Mouse (Mus musculus) gastrocnemius, postnatal 4 days (tissue): Measurements from ENCODE around the gene Smok2a. TPM values are rescaled to one million over a fixed set of nuclear protein-coding genes. Genes with fewer than 3 reads are reported as not detected.
"Not testable (repeated sequence)": the region's sequence is repeated elsewhere in the genome, so short reads cannot be mapped to it uniquely, and the experiment has no call there.

Experiments
- DNase-seq, 2 experiments: peaks; one replicate each; pipeline ENCODE4 v3.0.0; 2021 to 2022; ENCODE audit warnings: low spot score in 2 of 2, mixed read lengths in 2 of 2
- long read RNA-seq, 2 experiments: library from polyadenylated mRNA; stranded (forward); transcript quantifications; one replicate each; pipeline ENCODE4 v2.0.0; 2021
- total RNA-seq, 2 experiments: library from RNA; stranded (reverse); gene quantifications; 2 replicates each; pipeline ENCODE4 v1.2.3; 2021

The Smok2a gene
- total RNA-seq: not detected
- long read RNA-seq, experiment 1: 0 reads
- long read RNA-seq, experiment 2: 0 reads

DNA sequence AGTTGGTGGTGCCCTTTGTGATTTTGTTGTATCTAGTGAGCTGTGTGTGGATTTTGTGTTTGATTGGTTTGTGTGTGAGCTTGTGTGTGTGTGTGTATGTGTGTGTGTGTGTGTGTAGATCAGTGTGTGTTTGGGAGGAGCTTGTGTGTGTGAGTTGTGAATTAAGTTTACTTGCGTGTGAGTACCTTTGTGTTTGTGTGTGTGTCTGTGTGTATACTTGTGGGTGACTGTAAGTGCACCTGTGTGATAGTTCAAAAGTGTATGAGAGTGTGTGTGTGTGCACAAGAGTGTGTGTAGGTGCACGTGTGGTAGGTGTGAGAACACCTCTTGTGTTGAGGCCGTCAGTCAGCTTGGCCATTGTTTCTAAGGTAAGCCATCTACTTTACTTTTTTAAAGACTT is at the start of gene Smok2a:
Smok2a (plus strand) TSS at position 301 of the 400 bp plus-strand sequence.
- DNase-seq: no peak

- DNase-seq: not testable (repeated sequence)
Observed at GRCm38 (mm10) chr17:13173578-13173977, 47.4 kb upstream of the Smok2a start.

- DNase-seq: not testable (repeated sequence)
Observed at GRCm38 (mm10) chr17:13174029-13174428, 47.0 kb upstream of the Smok2a start.

- DNase-seq: not testable (repeated sequence)
Observed at GRCm38 (mm10) chr17:13175609-13176008, 45.4 kb upstream of the Smok2a start.

DNA sequence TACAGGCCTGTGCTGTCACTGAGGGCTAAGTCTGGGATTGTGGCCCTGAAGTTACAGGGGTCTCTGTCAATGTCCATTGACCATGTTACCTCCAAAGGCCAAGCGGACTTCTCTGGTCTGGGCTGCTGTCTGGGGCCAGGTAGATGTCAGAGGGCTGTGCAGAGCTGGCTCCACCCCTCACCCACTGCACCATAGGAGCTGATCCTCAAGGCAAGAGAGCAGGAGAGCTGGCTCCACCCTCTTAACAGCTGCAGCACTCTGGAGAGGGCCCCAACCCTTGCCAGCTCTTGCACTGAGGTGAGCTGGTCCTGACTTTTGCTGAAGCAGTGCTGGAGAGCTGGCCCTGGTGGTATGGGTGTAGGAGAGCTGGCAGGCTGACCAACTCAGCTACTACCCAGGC is 43.2 kb upstream of the Smok2a start:
- not testable (repeated sequence) for DNase-seq

GRCm38 (mm10) chr17:13179021-13179420 is 42.0 kb upstream of the Smok2a start:
- not testable (repeated sequence) for DNase-seq

DNA sequence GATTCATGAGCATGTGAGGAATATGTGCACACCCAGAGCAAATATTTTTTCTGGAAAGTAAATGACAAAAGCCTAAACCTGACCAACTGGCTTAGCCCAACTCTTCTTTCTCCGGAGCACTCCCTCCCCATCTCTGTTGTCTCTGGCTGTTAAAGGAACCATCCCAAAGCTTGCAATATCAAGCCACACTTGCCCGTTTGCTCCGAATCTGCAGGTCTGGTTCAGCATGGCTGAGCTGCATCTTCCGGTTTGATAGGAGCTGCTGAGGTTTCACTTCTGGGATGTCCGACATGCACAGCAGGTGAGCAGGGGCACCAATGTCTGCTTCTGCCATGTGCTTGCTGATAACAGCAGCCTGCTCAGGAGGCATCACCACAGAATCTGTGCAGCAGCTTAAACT is 40.5 kb upstream of the Smok2a start:
- DNase-seq: not testable (repeated sequence)

GRCm38 (mm10) chr17:13182712-13183111 is 38.3 kb upstream of the Smok2a start:
- not testable (repeated sequence) for DNase-seq

GRCm38 (mm10) chr17:13184514-13184913 is 36.5 kb upstream of the Smok2a start:
- not testable (repeated sequence) for DNase-seq

DNA sequence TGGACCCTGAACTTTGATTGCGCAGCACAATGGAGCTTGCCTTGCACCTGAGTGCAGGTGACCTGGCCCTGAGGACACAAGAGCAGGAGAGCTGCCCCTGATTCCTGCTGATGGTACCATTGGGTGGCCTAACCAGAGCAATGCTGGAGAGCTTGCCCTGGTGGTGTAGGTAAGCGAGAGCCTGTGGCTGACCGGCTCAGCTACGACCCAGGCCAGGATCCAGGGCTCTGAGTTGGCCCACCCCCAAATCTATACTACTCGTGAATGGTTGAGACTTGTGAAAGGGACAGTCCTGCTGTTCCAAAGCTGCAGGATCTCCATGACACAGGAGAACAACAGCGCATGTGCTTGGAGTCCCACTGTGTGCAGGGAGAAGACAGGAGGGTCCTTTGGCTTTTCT is 34.4 kb upstream of the Smok2a start:
- not testable (repeated sequence) for DNase-seq

DNA sequence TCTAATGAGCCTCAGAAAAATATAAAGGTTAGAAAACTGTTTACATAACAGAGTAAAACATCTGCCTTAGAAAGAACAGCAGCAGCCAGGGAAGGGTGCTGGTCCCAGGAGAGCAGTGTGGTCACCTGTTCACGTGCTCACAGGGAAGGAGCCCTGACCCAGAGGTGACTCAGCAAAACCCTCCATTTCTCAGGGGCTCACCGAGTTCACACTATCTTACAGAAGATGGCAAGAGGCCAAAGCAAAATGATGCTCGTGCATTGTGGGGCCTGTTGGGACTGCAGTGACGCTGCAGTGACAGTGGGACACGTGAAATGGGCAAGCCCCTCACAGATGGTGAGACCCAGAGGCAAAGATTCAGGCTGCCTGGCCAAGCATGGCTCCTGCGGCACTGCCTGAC is 33.4 kb upstream of the Smok2a start:
- DNase-seq: not testable (repeated sequence)

GRCm38 (mm10) chr17:13188846-13189245 is 32.1 kb upstream of the Smok2a start:
- DNase-seq: not testable (repeated sequence)

DNA sequence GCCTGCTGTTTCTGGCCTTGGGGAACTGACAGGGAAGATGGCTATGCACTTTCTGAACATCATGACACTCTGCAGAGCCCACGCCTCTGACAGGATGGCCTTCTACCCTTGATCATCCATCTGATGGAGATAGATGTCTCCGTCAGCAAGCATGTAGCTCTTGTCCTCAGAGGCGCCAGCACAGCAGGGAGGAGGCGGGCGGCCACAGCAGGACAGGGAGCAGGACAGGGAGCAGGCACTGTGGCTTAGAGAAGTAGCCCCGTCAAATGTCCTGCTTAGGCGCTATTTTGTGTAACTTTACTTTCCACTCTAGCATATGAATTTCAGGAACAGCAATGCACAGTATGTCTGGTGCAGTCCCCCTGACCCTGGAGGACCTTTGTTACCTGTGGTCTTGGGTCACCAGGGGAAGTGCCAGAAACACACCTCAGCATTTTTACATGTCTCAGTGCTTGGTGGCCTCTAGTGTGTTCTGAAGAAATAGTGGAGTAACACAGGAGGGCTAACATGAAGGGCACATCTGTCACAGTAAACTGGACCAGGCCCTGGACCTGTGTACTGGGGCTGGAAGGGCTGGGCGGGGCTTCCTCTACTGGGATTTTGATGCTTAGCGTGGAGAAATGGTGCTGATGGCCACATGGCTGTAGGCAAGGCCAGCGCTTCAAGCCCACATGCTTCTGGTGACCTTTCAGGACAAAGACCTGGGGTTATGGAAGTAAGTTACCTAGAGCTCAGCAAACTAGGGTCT is 30.0 kb upstream of the Smok2a start:
- DNase-seq: not testable (repeated sequence)

DNA sequence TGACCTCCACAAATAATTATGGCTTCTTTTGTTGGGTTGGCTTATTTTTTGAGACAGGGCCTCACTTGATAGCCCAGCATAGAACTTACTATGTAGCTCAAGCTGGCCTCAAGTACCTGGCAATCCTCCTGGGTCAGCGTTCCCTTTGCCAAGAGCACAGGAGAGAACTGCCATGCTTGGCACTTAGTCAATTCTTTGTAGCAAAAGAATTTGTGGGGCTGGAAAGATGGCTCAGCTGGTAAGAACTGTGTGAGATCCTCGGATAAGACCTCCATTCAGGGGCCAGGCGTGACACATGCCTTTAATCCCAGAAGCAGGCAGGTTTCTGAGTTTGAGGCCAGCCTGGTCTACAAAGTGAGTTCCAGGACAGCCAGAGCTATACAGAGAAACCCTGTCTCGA is 24.5 kb upstream of the Smok2a start:
- not testable (repeated sequence) for DNase-seq

- not testable (repeated sequence) for DNase-seq
Observed at GRCm38 (mm10) chr17:13198812-13199211, 22.2 kb upstream of the Smok2a start.

GRCm38 (mm10) chr17:13199880-13200409 is 21.0 kb upstream of the Smok2a start:
- DNase-seq: peak in 1 of 2 experiments; percentile 59

DNA sequence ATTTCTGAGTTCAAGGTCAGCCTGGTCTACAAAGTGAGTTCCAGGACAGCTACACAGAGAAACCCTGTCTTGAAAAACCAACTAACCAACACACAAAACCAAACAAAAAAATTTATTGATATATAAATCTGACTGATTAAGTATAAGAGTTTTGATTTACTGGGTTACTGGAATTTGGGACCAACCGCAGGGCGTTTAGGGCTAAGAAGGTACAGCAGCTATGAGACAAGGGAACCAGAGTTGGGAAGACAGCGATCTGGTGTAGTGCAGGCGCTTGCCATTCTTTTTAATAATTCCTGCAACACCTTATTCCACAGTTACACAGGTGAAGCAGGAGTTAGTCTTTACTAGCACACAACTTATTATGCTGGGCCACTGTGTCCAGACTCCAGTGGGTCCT is 19.4 kb upstream of the Smok2a start:
- not testable (repeated sequence) for DNase-seq

DNA sequence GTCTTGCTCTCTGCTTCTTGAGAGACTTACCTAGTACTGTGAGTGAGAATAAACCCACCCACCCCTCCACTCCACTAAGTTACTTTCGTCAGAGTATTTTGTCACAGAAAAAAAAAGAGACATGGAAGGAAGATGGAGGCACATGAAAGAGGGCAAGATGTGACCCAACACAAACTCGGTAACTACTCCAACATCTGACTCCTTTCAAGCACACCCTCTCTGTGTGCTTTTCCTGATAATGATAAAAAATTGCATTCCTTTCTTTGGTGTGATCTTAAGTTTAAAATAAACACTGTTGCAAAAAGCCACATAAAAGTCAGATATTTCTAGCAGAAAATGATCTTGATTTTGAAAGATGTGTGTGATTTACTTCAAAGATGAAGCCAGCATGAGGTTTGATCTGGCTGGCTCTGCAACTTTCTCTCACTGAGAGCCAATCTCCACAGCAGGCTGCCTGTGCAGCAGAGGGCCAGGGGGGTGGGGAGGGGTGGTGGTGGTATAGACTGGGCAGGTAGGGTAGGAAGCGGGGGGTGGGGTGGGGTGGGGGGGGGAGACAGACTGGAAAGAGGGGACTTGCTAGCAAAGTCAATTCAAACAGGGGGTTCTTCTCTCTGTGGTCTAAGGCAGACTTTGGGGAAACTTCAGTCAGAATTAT is 18.4 kb upstream of the Smok2a start:
- not testable (repeated sequence) for DNase-seq

DNA sequence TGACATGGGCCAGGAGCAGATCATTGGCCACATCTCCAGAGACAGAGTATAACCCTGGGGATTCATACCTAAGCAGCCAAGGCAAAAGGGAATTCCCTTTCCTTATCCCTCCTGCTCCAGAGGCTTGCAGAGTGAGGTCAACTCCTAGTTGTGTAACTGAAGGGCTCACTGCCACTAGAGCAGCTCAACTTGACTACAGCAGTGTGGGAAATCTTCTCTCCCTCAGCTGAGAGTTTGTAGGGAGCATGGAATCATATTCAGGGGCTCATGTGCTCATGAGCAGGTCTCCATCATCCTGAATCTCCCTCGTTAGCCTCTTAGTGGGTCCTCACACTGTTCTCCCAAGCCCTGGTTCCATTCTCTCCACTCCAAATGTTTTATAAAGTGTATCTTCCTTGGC is 15.7 kb upstream of the Smok2a start:
- DNase-seq: not testable (repeated sequence)

DNA sequence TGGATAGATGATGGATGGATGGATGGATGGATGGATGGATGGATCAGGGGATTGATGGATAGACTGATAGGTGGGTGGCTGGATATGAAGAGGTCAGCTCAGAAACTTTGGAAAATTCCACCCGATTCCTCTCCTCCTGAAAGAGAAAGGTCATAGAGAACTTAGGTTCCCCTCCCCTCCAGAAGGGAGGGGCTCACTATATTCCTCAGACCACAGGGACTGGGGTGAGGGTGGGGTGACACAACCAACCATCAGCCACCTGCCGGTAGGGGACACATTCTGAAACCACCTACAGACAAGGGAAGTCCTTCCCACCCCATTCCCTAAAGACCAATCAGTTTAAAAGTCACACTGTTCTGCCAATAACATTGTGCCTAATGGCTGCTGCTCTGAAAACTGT is 14.5 kb upstream of the Smok2a start:
- DNase-seq: no peak

DNA sequence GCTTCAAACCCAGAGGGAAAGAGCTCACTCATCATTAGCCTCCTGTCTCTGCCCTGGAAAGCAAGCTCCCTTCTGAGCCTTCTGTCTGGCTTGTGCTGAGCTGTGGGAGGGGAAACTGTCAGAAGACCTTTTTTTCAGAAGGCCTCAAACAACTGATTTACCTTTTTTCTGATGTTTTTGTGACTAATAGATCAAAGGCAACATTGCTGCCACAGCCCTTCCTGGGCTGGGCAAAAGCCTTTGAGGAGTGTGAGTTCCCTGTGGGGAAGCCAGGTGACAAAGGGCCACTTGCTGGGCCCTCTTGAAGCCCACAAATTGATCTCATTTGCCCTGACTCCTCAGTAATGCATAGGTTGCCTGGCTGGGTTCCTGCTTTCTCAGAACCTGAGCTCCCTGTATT is 12.5 kb upstream of the Smok2a start:
- DNase-seq: not testable (repeated sequence)
